Mouse (Mus musculus): ENCODE measurements at regions not wholly inside any gene's neighbourhood (a gene's known extent, or its start where the extent isn't known, plus 50 kb on each side); places are given as distances from the start of the nearest gene placed in this dataset.

DNA sequence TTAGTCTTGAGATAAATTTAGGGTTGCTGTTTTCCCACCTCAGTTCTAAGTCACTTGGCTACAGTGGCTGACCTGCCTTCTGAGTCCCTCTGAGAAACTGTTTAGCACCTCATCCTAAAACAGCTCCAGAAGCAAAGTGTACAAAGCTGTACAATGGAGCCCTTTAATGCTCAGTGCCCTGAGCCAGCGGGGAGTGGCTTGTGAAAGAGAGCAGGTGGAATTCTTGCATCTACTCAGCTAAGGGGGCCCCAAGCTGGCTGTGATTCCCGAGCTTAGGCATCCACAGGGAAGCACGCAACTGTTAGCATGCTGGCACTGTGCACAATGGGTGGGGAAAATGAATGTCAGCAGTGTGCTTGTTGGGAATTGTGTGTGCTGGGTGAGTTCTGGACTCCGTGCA, 63.2 kb upstream of the Kcnj15 start:
- intact Hi-C loops (cut with DNase I), result no loop called here

DNA sequence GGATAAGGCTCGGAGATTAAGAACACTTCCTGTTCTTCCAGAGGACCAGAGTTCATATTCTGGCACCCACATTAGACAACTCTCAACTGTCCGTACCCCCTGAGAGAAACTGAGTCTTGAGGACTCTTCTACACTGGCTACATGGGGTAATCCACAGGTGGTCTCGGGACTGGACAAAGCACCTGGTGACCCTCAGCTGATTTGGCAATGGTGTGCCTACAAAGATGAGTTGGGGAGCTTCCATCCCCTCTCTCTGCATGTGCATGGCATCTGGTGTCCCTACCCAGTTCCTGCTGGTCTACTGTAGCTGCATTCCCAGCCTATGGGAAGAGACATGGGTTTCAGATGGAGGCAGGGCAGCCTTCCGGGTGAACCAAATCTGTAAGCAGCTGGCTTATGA, 61.2 kb upstream of the Kcnj15 start:
- intact Hi-C loops (cut with DNase I), result loop anchor here (2.0 kb wide), 1 partner anchor 145 kb away; no protein-coding TSS in a partner anchor

DNA sequence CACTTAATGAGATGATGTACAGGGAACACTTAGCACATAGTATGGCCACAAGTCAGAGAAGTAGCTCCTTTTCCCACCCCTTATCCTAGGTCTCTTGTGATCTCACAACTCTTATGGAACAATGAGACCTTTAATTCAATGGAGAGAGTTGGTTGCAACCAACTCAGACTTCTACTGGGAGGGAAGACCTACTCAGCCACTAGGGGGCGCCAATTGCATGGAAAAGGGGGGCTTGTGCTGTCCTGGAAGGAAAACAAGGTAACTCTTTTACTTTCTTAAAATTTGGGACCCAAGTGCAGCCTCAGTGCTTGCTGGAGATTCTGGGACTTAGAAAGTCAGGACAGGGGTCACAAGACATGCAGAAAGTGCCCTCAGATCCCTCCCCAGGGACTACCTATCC, 60.7 kb upstream of the Kcnj15 start:
- intact Hi-C loops (cut with DNase I), result loop anchor here (2.0 kb wide), 1 partner anchor 144 kb away; no protein-coding TSS in a partner anchor

DNA sequence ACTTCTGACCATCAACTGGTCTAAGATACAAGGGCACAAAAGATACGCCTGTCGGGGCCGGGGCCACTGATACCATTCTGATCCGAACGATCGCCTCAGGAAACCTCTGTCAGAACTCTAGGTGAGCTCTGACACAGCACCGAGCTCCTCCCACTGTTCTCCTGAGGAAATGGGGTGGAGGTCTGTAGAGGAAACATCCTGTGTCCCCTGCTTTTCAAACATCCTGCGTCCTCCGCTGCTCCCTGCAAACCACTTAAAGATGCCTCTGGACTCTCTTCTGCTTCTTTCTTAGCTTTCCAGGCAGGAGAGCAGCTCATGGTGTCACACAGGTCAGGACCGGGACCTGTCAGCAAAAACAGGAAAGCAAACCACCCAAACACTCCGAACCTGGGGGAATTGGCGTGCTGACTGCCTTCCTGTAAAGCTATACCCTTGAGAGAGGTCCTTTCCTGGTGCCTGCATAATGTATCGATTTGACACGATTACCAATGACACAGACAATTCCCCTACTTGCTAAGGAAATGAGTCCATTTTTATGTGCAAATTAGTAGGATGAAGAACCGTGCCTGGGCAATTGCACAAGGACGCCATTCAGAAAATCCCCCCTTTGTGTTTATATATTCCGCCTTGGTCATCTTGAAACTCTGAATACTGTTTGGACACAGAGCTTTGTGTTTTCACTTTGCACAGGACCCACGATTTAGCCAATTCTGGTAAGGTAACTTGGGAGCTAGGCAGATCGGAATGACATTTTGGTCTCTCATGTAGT, 58.4 kb upstream of the Kcnj15 start:
- intact Hi-C loops (cut with DNase I), result no loop called here

- intact Hi-C loops (cut with DNase I), result no loop called here
Measured at GRCm38 (mm10) chr16:95202126-95202883, 55.1 kb upstream of the Kcnj15 start.

DNA sequence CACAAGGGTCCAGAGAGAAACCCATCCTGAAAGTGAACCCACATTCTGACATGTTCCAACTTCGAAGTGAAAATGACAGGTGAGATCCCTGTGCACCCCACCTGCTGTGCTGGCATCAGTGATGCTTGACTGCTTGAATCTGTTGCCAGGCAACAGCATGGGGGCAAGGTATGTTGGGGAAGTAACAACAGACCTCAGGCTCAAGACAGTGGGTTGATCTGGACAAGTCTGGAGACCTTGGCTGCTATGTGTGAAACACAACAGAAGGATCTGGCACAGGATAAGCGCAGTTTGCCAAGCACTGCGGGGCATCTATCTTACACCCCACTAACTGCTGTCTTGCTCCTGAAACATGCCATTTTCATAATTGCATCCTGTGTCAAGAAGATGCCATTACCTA, 54.3 kb upstream of the Kcnj15 start:
- intact Hi-C loops (cut with DNase I), result no loop called here

DNA sequence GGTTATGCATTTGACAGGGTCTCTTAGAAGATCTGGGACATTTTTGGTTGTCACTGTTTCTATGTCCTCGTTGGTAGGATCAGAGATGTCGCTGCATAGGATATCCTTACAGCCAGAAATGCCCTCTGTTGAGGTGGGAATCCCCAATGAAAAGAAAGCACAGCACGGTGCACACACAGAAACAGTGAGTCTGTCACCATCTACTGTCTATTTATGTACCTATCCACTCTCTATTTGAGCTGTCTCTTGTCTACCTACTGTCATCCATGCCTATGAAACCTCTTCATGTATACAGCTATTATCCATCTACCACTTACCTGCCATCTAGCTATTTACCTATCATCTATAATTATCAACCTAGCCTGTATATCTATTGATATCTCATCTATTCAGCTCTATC, 53.6 kb upstream of the Kcnj15 start:
- intact Hi-C loops (cut with DNase I), result no loop called here

GRCm38 (mm10) chr16:95204507-95204906, 52.9 kb upstream of the Kcnj15 start:
- intact Hi-C loops (cut with DNase I), result no loop called here

DNA sequence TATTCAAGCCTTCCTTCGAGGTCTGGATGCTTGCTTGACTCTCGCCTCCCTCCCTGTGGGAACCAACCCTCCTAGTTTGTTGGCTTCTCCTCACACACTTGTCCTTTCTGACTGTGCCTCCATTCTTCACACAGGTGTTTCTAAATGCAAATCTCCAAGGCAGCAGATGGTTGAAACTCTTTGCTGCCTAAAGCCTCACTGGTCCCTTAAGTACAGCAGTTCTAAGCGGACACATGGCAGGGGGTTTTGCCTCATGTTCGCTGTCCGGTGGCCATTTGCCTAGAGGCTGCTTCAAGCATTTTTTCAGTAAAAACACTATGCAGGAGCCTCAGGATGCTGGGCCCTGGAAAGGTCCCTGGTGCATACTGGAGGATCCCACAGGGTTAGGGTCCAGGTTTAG, 50.9 kb upstream of the Kcnj15 start:
- intact Hi-C loops (cut with DNase I), result no loop called here

- intact Hi-C loops (cut with DNase I), result no loop called here
Measured at GRCm38 (mm10) chr16:95207547-95207946, 49.8 kb upstream of the Kcnj15 start.

All from adrenal gland (tissue).